Mouse (Mus musculus) bone marrow, adult 2 months (tissue): ENCODE results near the gene Uspl1.

Experiments used
- CTCF ChIP-seq: fragments of 200-500 bp; IDR thresholded peaks from 2 replicates; pipeline ENCODE4 v1.5.1; 2011; ENCODE audit warnings: low read length, control low read depth; ENCODE audit not compliant: control insufficient read depth, insufficient read depth
- POLR2A ChIP-seq: fragments of 200-500 bp; IDR thresholded peaks from 2 replicates; pipeline ENCODE4 v1.6.1; 2011; ENCODE audit warnings: low read depth, mild to moderate bottlenecking, control low read depth, low read length, borderline replicate concordance; ENCODE audit not compliant: control insufficient read depth

GRCm38 (mm10) chr5:149205265-149205664 lies 21.1 kb downstream of the Uspl1 start:
- TF ChIP-seq CTCF (no peak), POLR2A (no peak)
